Mouse (Mus musculus): ENCODE measurements around the gene Tecrl. TPM values are rescaled to one million over a fixed set of nuclear protein-coding genes. Genes with fewer than 3 reads are reported as not detected.

The Tecrl gene
- not detected in 2 replicates for polyA plus RNA-seq (2014; fragmentation: Nextera tagmentation; extraction: Ambion mirVana)

- Histone ChIP-seq H3K4me1 (replicated peaks; ENCODE audit: control insufficient read depth, insufficient read depth, low read length) (no peaks in the 10 kb centered on the region), H3K4me2 (ENCODE audit: low read length) (no peak within 1 kb of the TSS), H3K27me3 (replicated peaks; ENCODE audit: control insufficient read depth, insufficient read depth, low read length) (no peaks in the 10 kb centered on the region), H3K9ac (ENCODE audit: low read length) (no peak within 1 kb of the TSS), H3K9me3 (ENCODE audit: control insufficient read depth, low read length) (no peaks in the 10 kb centered on the region), H3K4me3 (ENCODE audit: low read depth, low read length) (no peak within 1 kb of the TSS), H3K36me3 (ENCODE audit: control insufficient read depth, insufficient read depth, low read length) (no peaks in the 10 kb centered on the region), H3K27ac (ENCODE audit: low read depth) (no peak within 1 kb of the TSS)
- ATAC-seq (replicated peaks; ENCODE audit: low FRiP score, low TSS enrichment, low read depth) (no peak), DNase-seq (ENCODE audit: low spot score) (no peak)
- WGBS, result 35% methylated on average over 9 of the region's 9 CpGs
These were observed at the start of gene Tecrl for GRCm38 (mm10) chr5:83354846-83355561. Gene Tecrl (minus strand): TSS chr5:83355195.

- Histone ChIP-seq H3K36me3 (ENCODE audit: control insufficient read depth, insufficient read depth, low read length) (no peaks in the 10 kb centered on the region), H3K27ac (ENCODE audit: low read depth) (no peak overlapping the region), H3K4me2 (ENCODE audit: low read length) (no peak overlapping the region), H3K27me3 (replicated peaks; ENCODE audit: control insufficient read depth, insufficient read depth, low read length) (no peaks in the 10 kb centered on the region), H3K4me1 (replicated peaks; ENCODE audit: control insufficient read depth, insufficient read depth, low read length) (no peaks in the 10 kb centered on the region), H3K4me3 (ENCODE audit: low read depth, low read length) (no peak overlapping the region), H3K9me3 (ENCODE audit: control insufficient read depth, low read length) (no peaks in the 10 kb centered on the region), H3K9ac (ENCODE audit: low read length) (no peak overlapping the region)
- no peak for DNase-seq (ENCODE audit: low spot score)
- ATAC-seq (replicated peaks; ENCODE audit: low FRiP score, low TSS enrichment, low read depth), result no peak
- 69% methylated on average over 2 of the region's 2 CpGs for WGBS
These were observed 30.0 kb upstream of the Tecrl start for GRCm38 (mm10) chr5:83385021-83385420.

- DNase-seq (ENCODE audit: low spot score) (no peak), ATAC-seq (replicated peaks; ENCODE audit: low FRiP score, low TSS enrichment, low read depth) (no peak)
- Histone ChIP-seq H3K4me2 (ENCODE audit: low read length) (no peak overlapping the region), H3K36me3 (ENCODE audit: control insufficient read depth, insufficient read depth, low read length) (no peaks in the 10 kb centered on the region), H3K4me1 (replicated peaks; ENCODE audit: control insufficient read depth, insufficient read depth, low read length) (no peaks in the 10 kb centered on the region), H3K27ac (ENCODE audit: low read depth) (no peak overlapping the region), H3K27me3 (replicated peaks; ENCODE audit: control insufficient read depth, insufficient read depth, low read length) (no peaks in the 10 kb centered on the region), H3K9ac (ENCODE audit: low read length) (no peak overlapping the region), H3K9me3 (ENCODE audit: control insufficient read depth, low read length) (no peaks in the 10 kb centered on the region), H3K4me3 (ENCODE audit: low read depth, low read length) (no peak overlapping the region)
- 14% methylated on average over 2 of the region's 2 CpGs for WGBS
These were observed 3.4 kb downstream of the Tecrl start for GRCm38 (mm10) chr5:83351615-83352014.

GRCm38 (mm10) chr5:83339144-83339543, 15.9 kb downstream of the Tecrl start:
- no peak overlapping the region for H3K9ac ChIP-seq (ENCODE audit: low read length)
- no peak overlapping the region for H3K27ac ChIP-seq (ENCODE audit: low read depth)
- ATAC-seq (replicated peaks; ENCODE audit: low FRiP score, low TSS enrichment, low read depth) (no peak), DNase-seq (ENCODE audit: low spot score) (no peak)
- H3K36me3 ChIP-seq (ENCODE audit: control insufficient read depth, insufficient read depth, low read length), result no peaks in the 10 kb centered on the region
- no peaks in the 10 kb centered on the region for H3K9me3 ChIP-seq (ENCODE audit: control insufficient read depth, low read length)
- no peak overlapping the region for H3K4me2 ChIP-seq (ENCODE audit: low read length)
- no peaks in the 10 kb centered on the region for H3K4me1 ChIP-seq (replicated peaks; ENCODE audit: control insufficient read depth, insufficient read depth, low read length)
- WGBS, result 86% methylated on average over 4 of the region's 4 CpGs
- H3K27me3 ChIP-seq (replicated peaks; ENCODE audit: control insufficient read depth, insufficient read depth, low read length), result no peaks in the 10 kb centered on the region
- no peak overlapping the region for H3K4me3 ChIP-seq (ENCODE audit: low read depth, low read length)

GRCm38 (mm10) chr5:83267148-83267776, 87.7 kb downstream of the Tecrl start:
- H3K27ac ChIP-seq (ENCODE audit: low read depth), result no peak overlapping the region
- no peaks in the 10 kb centered on the region for H3K4me1 ChIP-seq (replicated peaks; ENCODE audit: control insufficient read depth, insufficient read depth, low read length)
- ATAC-seq (replicated peaks; ENCODE audit: low FRiP score, low TSS enrichment, low read depth) (no peak), DNase-seq (ENCODE audit: low spot score) (no peak)
- no peak overlapping the region for H3K4me2 ChIP-seq (ENCODE audit: low read length)
- no peaks in the 10 kb centered on the region for H3K36me3 ChIP-seq (ENCODE audit: control insufficient read depth, insufficient read depth, low read length)
- H3K9ac ChIP-seq (ENCODE audit: low read length), result no peak overlapping the region
- no peak overlapping the region for H3K4me3 ChIP-seq (ENCODE audit: low read depth, low read length)
- no peaks in the 10 kb centered on the region for H3K9me3 ChIP-seq (ENCODE audit: control insufficient read depth, low read length)
- WGBS, result 52% methylated on average over 2 of the region's 2 CpGs
- no peaks in the 10 kb centered on the region for H3K27me3 ChIP-seq (replicated peaks; ENCODE audit: control insufficient read depth, insufficient read depth, low read length)

- H3K9ac ChIP-seq (ENCODE audit: low read length), result no peak overlapping the region
- H3K4me1 ChIP-seq (replicated peaks; ENCODE audit: control insufficient read depth, insufficient read depth, low read length), result no peaks in the 10 kb centered on the region
- H3K4me3 ChIP-seq (ENCODE audit: low read depth, low read length), result no peak overlapping the region
- H3K27ac ChIP-seq (ENCODE audit: low read depth), result no peak overlapping the region
- H3K36me3 ChIP-seq (ENCODE audit: control insufficient read depth, insufficient read depth, low read length), result no peaks in the 10 kb centered on the region
- no peaks in the 10 kb centered on the region for H3K27me3 ChIP-seq (replicated peaks; ENCODE audit: control insufficient read depth, insufficient read depth, low read length)
- no peaks in the 10 kb centered on the region for H3K9me3 ChIP-seq (ENCODE audit: control insufficient read depth, low read length)
- ATAC-seq (replicated peaks; ENCODE audit: low FRiP score, low TSS enrichment, low read depth) (no peak; the same call in 1 of the 2 replicates), DNase-seq (ENCODE audit: low spot score) (no peak)
- no peak overlapping the region for H3K4me2 ChIP-seq (ENCODE audit: low read length)
These were observed 94.9 kb downstream of the Tecrl start for GRCm38 (mm10) chr5:83260059-83260458.

GRCm38 (mm10) chr5:83254141-83254540, 100.9 kb downstream of the Tecrl start:
- no peak for DNase-seq (ENCODE audit: low spot score)
- H3K36me3 ChIP-seq (ENCODE audit: control insufficient read depth, insufficient read depth, low read length), result no peaks in the 10 kb centered on the region
- no peak overlapping the region for H3K4me2 ChIP-seq (ENCODE audit: low read length)
- 88% methylated on average over 2 of the region's 2 CpGs for WGBS
- no peak for ATAC-seq (replicated peaks; ENCODE audit: low FRiP score, low TSS enrichment, low read depth)
- no peak overlapping the region for H3K27ac ChIP-seq (ENCODE audit: low read depth)
- H3K27me3 ChIP-seq (replicated peaks; ENCODE audit: control insufficient read depth, insufficient read depth, low read length), result no peaks in the 10 kb centered on the region
- no peaks in the 10 kb centered on the region for H3K9me3 ChIP-seq (ENCODE audit: control insufficient read depth, low read length)
- no peaks in the 10 kb centered on the region for H3K4me1 ChIP-seq (replicated peaks; ENCODE audit: control insufficient read depth, insufficient read depth, low read length)
- H3K4me3 ChIP-seq (ENCODE audit: low read depth, low read length), result no peak overlapping the region
- H3K9ac ChIP-seq (ENCODE audit: low read length), result no peak overlapping the region

- Histone ChIP-seq H3K27ac (ENCODE audit: low read depth) (no peak overlapping the region), H3K4me1 (replicated peaks; ENCODE audit: control insufficient read depth, insufficient read depth, low read length) (no peaks in the 10 kb centered on the region), H3K4me2 (ENCODE audit: low read length) (no peak overlapping the region), H3K9ac (ENCODE audit: low read length) (no peak overlapping the region), H3K36me3 (ENCODE audit: control insufficient read depth, insufficient read depth, low read length) (no peaks in the 10 kb centered on the region), H3K4me3 (ENCODE audit: low read depth, low read length) (no peak overlapping the region), H3K9me3 (ENCODE audit: control insufficient read depth, low read length) (no peaks in the 10 kb centered on the region), H3K27me3 (replicated peaks; ENCODE audit: control insufficient read depth, insufficient read depth, low read length) (no peaks in the 10 kb centered on the region)
- DNase-seq (ENCODE audit: low spot score) (no peak), ATAC-seq (replicated peaks; ENCODE audit: low FRiP score, low TSS enrichment, low read depth) (no peak)
- 60% methylated on average over 5 of the region's 5 CpGs for WGBS
These were observed 116.0 kb downstream of the Tecrl start for GRCm38 (mm10) chr5:83238848-83239452.
